Mouse (Mus musculus) monocyte, adult 5-6 weeks (primary cell): ENCODE data around the gene Vma21. TPM values are rescaled to one million over a fixed set of nuclear protein-coding genes. Genes with fewer than 3 reads are reported as not detected.

Experiments
- ATAC-seq: fragments of 153-309, 156-312 bp; replicated peaks from 2 replicates; pipeline ENCODE4 v1.8.0; 2017; ENCODE audit warnings: mild to moderate bottlenecking; ENCODE audit not compliant: low TSS enrichment, insufficient number of reproducible peaks, severe bottlenecking, poor library complexity, low FRiP score
- total RNA-seq: library from RNA; stranded (forward); fragments of 200-1000, 200-491, 200-594 nt; gene quantifications from 3 replicates; pipeline ENCODE4 v1.2.3, GENCODE M21; 2017

Gene Vma21
- total RNA-seq, result 6.6 to 9.3 TPM (median 9.1 TPM) in 3 replicates

GRCm38 (mm10) chrX:71815631-71816345 lies at the start of gene Vma21:
Gene Vma21, plus strand, starts transcription at chrX:71815924.
- no peak for ATAC-seq

GRCm38 (mm10) chrX:71767909-71768308 lies 47.8 kb upstream of the Vma21 start:
- no peak for ATAC-seq

GRCm38 (mm10) chrX:71791106-71791505 lies 24.6 kb upstream of the Vma21 start:
- ATAC-seq, result no peak

- ATAC-seq, result no peak
Observed at GRCm38 (mm10) chrX:71797766-71798165, 18.0 kb upstream of the Vma21 start.

- ATAC-seq, result no peak
Observed at GRCm38 (mm10) chrX:71798883-71799282, 16.8 kb upstream of the Vma21 start.

GRCm38 (mm10) chrX:71811966-71812835 lies 3.5 kb upstream of the Vma21 start:
- ATAC-seq, result no peak

GRCm38 (mm10) chrX:71816401-71816857 lies 705 bp downstream of the Vma21 start:
- ATAC-seq, result peak; percentile 73

GRCm38 (mm10) chrX:71816931-71817361 lies 1.2 kb downstream of the Vma21 start:
- no peak for ATAC-seq

GRCm38 (mm10) chrX:71838911-71839310 lies 23.2 kb downstream of the Vma21 start:
- ATAC-seq, result no peak

GRCm38 (mm10) chrX:71846696-71847095 lies 31.0 kb downstream of the Vma21 start:
- no peak for ATAC-seq

- ATAC-seq, result no peak
Observed at GRCm38 (mm10) chrX:71853798-71854197, 38.1 kb downstream of the Vma21 start.

Other genes starting within 250 kb of the Vma21 start
- gene Gpr50, start 152.3 kb upstream of the Vma21 start, total RNA-seq, result not detected in 3 replicates
- gene Gm1141, start 105.1 kb downstream of the Vma21 start, total RNA-seq, result not detected in 3 replicates
- gene Prrg3, start 146.7 kb downstream of the Vma21 start, total RNA-seq, result not detected in 3 replicates
- not detected in 3 replicates for gene Fate1, start 157.1 kb downstream of the Vma21 start, total RNA-seq
- gene Cnga2, start 175.9 kb downstream of the Vma21 start, total RNA-seq, result not detected in 3 replicates